Mouse (Mus musculus) stomach, embryonic 15.5 days (tissue): ENCODE data around the gene Wfdc17. TPM values are rescaled to one million over a fixed set of nuclear protein-coding genes. Genes with fewer than 3 reads are reported as not detected.

ENCODE experiments used
- ATAC-seq: fragments of 200-750 bp; cut with Nextera tagmentation; 2 replicates; pipeline ENCODE4 v1.8.0; 2017; ENCODE audit warnings: low read depth, moderate number of reproducible peaks, moderate TSS enrichment; ENCODE audit not compliant: insufficient read depth, low FRiP score
- H3K27ac ChIP-seq: fragments of 300-500 bp; sonication (generic); 2 replicates; pipeline ENCODE4 v1.5.1; 2015; ENCODE audit warnings: mild to moderate bottlenecking, inconsistent platforms
- H3K27me3 ChIP-seq: fragments of 300-500 bp; sonication (generic); replicated peaks from 2 replicates; pipeline ENCODE4 v1.6.1; 2015; ENCODE audit warnings: inconsistent platforms
- H3K36me3 ChIP-seq: fragments of 300-500 bp; sonication (generic); 2 replicates; pipeline ENCODE4 v1.6.1; 2015; ENCODE audit warnings: inconsistent platforms
- H3K4me1 ChIP-seq: fragments of 300-500 bp; sonication (generic); 2 replicates; pipeline ENCODE4 v1.6.1; 2015; ENCODE audit warnings: inconsistent platforms
- H3K4me2 ChIP-seq: fragments of 300-500 bp; sonication (generic); 2 replicates; pipeline ENCODE4 v1.6.1; 2015; ENCODE audit warnings: mild to moderate bottlenecking, inconsistent platforms
- H3K4me3 ChIP-seq: fragments of 300-500 bp; sonication (generic); replicated peaks from 2 replicates; pipeline ENCODE4 v1.5.1; 2015; ENCODE audit warnings: inconsistent platforms
- H3K9ac ChIP-seq: fragments of 300-500 bp; sonication (generic); 2 replicates; pipeline ENCODE4 v1.6.1; 2015; ENCODE audit warnings: inconsistent platforms
- H3K9me3 ChIP-seq: fragments of 300-500 bp; sonication (generic); 2 replicates; pipeline ENCODE4 v1.6.1; 2016; ENCODE audit warnings: inconsistent platforms
- WGBS: fragments of 180-500 bp; shearing (Covaris S2); methylation state at CpG from one replicate; pipeline ENCODE4 v1.1.7; 2015; 5-methylcytosine and 5-hydroxymethylcytosine counted together
- polyA plus RNA-seq: library from polyadenylated mRNA; unstranded; fragments of >200 nt; fragmentation: Nextera tagmentation; extraction: Ambion mirVana; gene quantifications from 2 replicates; pipeline ENCODE4 v1.2.1, GENCODE M21; 2015

Wfdc17 gene
- polyA plus RNA-seq, 1 experiment from 2014 or later: 4.7 TPM

- no peak overlapping the region for H3K9ac ChIP-seq
- H3K27me3 ChIP-seq: no peaks in the 10 kb centered on the region
Observed at GRCm38 (mm10) chr11:83713925-83714324, 10.1 kb downstream of the Wfdc17 start.

GRCm38 (mm10) chr11:83717042-83717665 is 13.4 kb downstream of the Wfdc17 start:
- 80% methylated on average over 6 of the region's 6 CpGs for WGBS
- ATAC-seq: no peak
- H3K36me3 ChIP-seq: no peaks in the 10 kb centered on the region

More at GRCm38 (mm10) chr11:83713925-83714324, 10.1 kb downstream of the Wfdc17 start:
- ATAC-seq: no peak
- Histone ChIP-seq H3K4me1 (no peaks in the 10 kb centered on the region), H3K27ac (no peak overlapping the region), H3K4me2 (no peak overlapping the region), H3K9me3 (no peaks in the 10 kb centered on the region), H3K4me3 (no peak overlapping the region), H3K36me3 (no peaks in the 10 kb centered on the region)
- 76% methylated on average over 2 of the region's 2 CpGs for WGBS

GRCm38 (mm10) chr11:83720766-83721165 is 17.0 kb downstream of the Wfdc17 start:
- no peaks in the 10 kb centered on the region for H3K4me1 ChIP-seq
- no peak overlapping the region for H3K9ac ChIP-seq
- ATAC-seq: no peak
- no peaks in the 10 kb centered on the region for H3K36me3 ChIP-seq
- H3K27ac ChIP-seq: no peak overlapping the region
- H3K9me3 ChIP-seq: no peaks in the 10 kb centered on the region
- H3K27me3 ChIP-seq: no peaks in the 10 kb centered on the region
- H3K4me3 ChIP-seq: no peak overlapping the region
- no peak overlapping the region for H3K4me2 ChIP-seq

More at GRCm38 (mm10) chr11:83717042-83717665, 13.4 kb downstream of the Wfdc17 start:
- Histone ChIP-seq H3K27ac (no peak overlapping the region), H3K9ac (no peak overlapping the region), H3K4me1 (no peaks in the 10 kb centered on the region), H3K27me3 (no peaks in the 10 kb centered on the region), H3K9me3 (no peaks in the 10 kb centered on the region), H3K4me3 (no peak overlapping the region), H3K4me2 (no peak overlapping the region)

GRCm38 (mm10) chr11:83728757-83729432 is 25.1 kb downstream of the Wfdc17 start:
- 63% methylated on average over 3 of the region's 3 CpGs for WGBS
- H3K27me3 ChIP-seq: no peaks in the 10 kb centered on the region
- no peak overlapping the region for H3K4me3 ChIP-seq
- no peaks in the 10 kb centered on the region for H3K9me3 ChIP-seq
- H3K9ac ChIP-seq: no peak overlapping the region
- no peak overlapping the region for H3K4me2 ChIP-seq
- H3K27ac ChIP-seq: no peak overlapping the region
- no peak for ATAC-seq
- no peaks in the 10 kb centered on the region for H3K4me1 ChIP-seq
- no peaks in the 10 kb centered on the region for H3K36me3 ChIP-seq

- Histone ChIP-seq H3K9me3 (no peaks in the 10 kb centered on the region), H3K36me3 (no peaks in the 10 kb centered on the region), H3K27ac (no peak overlapping the region), H3K27me3 (no peaks in the 10 kb centered on the region), H3K4me1 (no peaks in the 10 kb centered on the region), H3K4me2 (no peak overlapping the region), H3K4me3 (no peak overlapping the region), H3K9ac (no peak overlapping the region)
- ATAC-seq: no peak
- 73% methylated on average over 1 of the region's 1 CpGs for WGBS
Observed at GRCm38 (mm10) chr11:83731116-83731515, 27.3 kb downstream of the Wfdc17 start.

GRCm38 (mm10) chr11:83733071-83733640 is 29.4 kb downstream of the Wfdc17 start:
- H3K36me3 ChIP-seq: no peaks in the 10 kb centered on the region
- ATAC-seq: no peak
- no peak overlapping the region for H3K4me2 ChIP-seq
- H3K27me3 ChIP-seq: no peaks in the 10 kb centered on the region
- H3K9me3 ChIP-seq: no peaks in the 10 kb centered on the region
- H3K9ac ChIP-seq: no peak overlapping the region
- 77% methylated on average over 5 of the region's 5 CpGs for WGBS
- H3K27ac ChIP-seq: no peak overlapping the region
- no peaks in the 10 kb centered on the region for H3K4me1 ChIP-seq
- no peak overlapping the region for H3K4me3 ChIP-seq

GRCm38 (mm10) chr11:83734215-83734614 is 30.4 kb downstream of the Wfdc17 start:
- no peak overlapping the region for H3K27ac ChIP-seq

GRCm38 (mm10) chr11:83735881-83736280 is 32.1 kb downstream of the Wfdc17 start:
- WGBS: 69% methylated on average over 2 of the region's 2 CpGs
- no peak overlapping the region for H3K4me3 ChIP-seq
- no peaks in the 10 kb centered on the region for H3K27me3 ChIP-seq
- no peaks in the 10 kb centered on the region for H3K36me3 ChIP-seq
- no peaks in the 10 kb centered on the region for H3K9me3 ChIP-seq
- H3K4me2 ChIP-seq: no peak overlapping the region
- no peaks in the 10 kb centered on the region for H3K4me1 ChIP-seq
- no peak overlapping the region for H3K27ac ChIP-seq
- no peak overlapping the region for H3K9ac ChIP-seq
- ATAC-seq: no peak

More at GRCm38 (mm10) chr11:83734215-83734614, 30.4 kb downstream of the Wfdc17 start:
- H3K4me1 ChIP-seq: no peaks in the 10 kb centered on the region
- H3K27me3 ChIP-seq: no peaks in the 10 kb centered on the region
- H3K9ac ChIP-seq: no peak overlapping the region
- no peak overlapping the region for H3K4me3 ChIP-seq
- WGBS: 72% methylated on average over 1 of the region's 1 CpGs
- H3K4me2 ChIP-seq: no peak overlapping the region
- ATAC-seq: no peak
- H3K36me3 ChIP-seq: no peaks in the 10 kb centered on the region
- H3K9me3 ChIP-seq: no peaks in the 10 kb centered on the region

GRCm38 (mm10) chr11:83737109-83737558 is 33.3 kb downstream of the Wfdc17 start:
- Histone ChIP-seq H3K4me1 (no peaks in the 10 kb centered on the region), H3K4me3 (no peak overlapping the region), H3K4me2 (no peak overlapping the region), H3K9ac (no peak overlapping the region), H3K27me3 (no peaks in the 10 kb centered on the region), H3K9me3 (no peaks in the 10 kb centered on the region), H3K27ac (no peak overlapping the region), H3K36me3 (no peaks in the 10 kb centered on the region)
- WGBS: 76% methylated on average over 3 of the region's 3 CpGs
- ATAC-seq: no peak

- no peak overlapping the region for H3K4me2 ChIP-seq
- H3K9me3 ChIP-seq: no peaks in the 10 kb centered on the region
- no peak overlapping the region for H3K9ac ChIP-seq
- no peaks in the 10 kb centered on the region for H3K4me1 ChIP-seq
- no peaks in the 10 kb centered on the region for H3K36me3 ChIP-seq
- H3K4me3 ChIP-seq: no peak overlapping the region
- H3K27ac ChIP-seq: no peak overlapping the region
- 19% methylated on average over 5 of the region's 5 CpGs for WGBS
- no peaks in the 10 kb centered on the region for H3K27me3 ChIP-seq
- no peak for ATAC-seq
Observed at GRCm38 (mm10) chr11:83739241-83739640, 35.5 kb downstream of the Wfdc17 start.

GRCm38 (mm10) chr11:83740443-83740991 is 36.7 kb downstream of the Wfdc17 start:
- no peak overlapping the region for H3K27ac ChIP-seq
- no peak for ATAC-seq

GRCm38 (mm10) chr11:83741841-83742240 is 38.0 kb downstream of the Wfdc17 start:
- no peaks in the 10 kb centered on the region for H3K4me1 ChIP-seq
- no peaks in the 10 kb centered on the region for H3K9me3 ChIP-seq
- ATAC-seq: no peak
- 62% methylated on average over 5 of the region's 5 CpGs for WGBS
- no peaks in the 10 kb centered on the region for H3K27me3 ChIP-seq
- no peaks in the 10 kb centered on the region for H3K36me3 ChIP-seq
- no peak overlapping the region for H3K27ac ChIP-seq
- no peak overlapping the region for H3K9ac ChIP-seq
- no peak overlapping the region for H3K4me2 ChIP-seq
- no peak overlapping the region for H3K4me3 ChIP-seq

More at GRCm38 (mm10) chr11:83740443-83740991, 36.7 kb downstream of the Wfdc17 start:
- no peak overlapping the region for H3K4me2 ChIP-seq
- H3K27me3 ChIP-seq: no peaks in the 10 kb centered on the region
- no peak overlapping the region for H3K9ac ChIP-seq
- no peaks in the 10 kb centered on the region for H3K36me3 ChIP-seq
- no peaks in the 10 kb centered on the region for H3K9me3 ChIP-seq
- no peak overlapping the region for H3K4me3 ChIP-seq
- no peaks in the 10 kb centered on the region for H3K4me1 ChIP-seq
- 77% methylated on average over 4 of the region's 4 CpGs for WGBS
